Mouse (Mus musculus) forebrain, embryonic 10.5 days (tissue): Measurements from ENCODE around the gene Hrasls5. TPM values are rescaled to one million over a fixed set of nuclear protein-coding genes. Genes with fewer than 3 reads are reported as not detected.

Source experiments
- DNase-seq: peaks from one replicate; pipeline ENCODE4 v3.0.0-alpha.2; 2017; ENCODE audit warnings: low spot score; ENCODE audit errors: extremely low spot score
- H3K27ac ChIP-seq: fragments of 300-500 bp; sonication (generic); 2 replicates; pipeline ENCODE4 v1.5.1; 2016; ENCODE audit warnings: mild to moderate bottlenecking
- H3K27me3 ChIP-seq: fragments of 300-500 bp; sonication (generic); 2 replicates; pipeline ENCODE4 v1.6.1; 2016; ENCODE audit warnings: mild to moderate bottlenecking; ENCODE audit not compliant: poor library complexity, severe bottlenecking
- H3K36me3 ChIP-seq: fragments of 300-500 bp; sonication (generic); replicated peaks from 2 replicates; pipeline ENCODE4 v1.6.1; 2016; ENCODE audit warnings: mild to moderate bottlenecking, moderate library complexity
- H3K4me1 ChIP-seq: fragments of 300-500 bp; sonication (generic); 2 replicates; pipeline ENCODE4 v1.6.1; 2016
- H3K4me3 ChIP-seq: fragments of 300-500 bp; sonication (generic); 2 replicates; pipeline ENCODE4 v1.5.1; 2016; ENCODE audit warnings: mild to moderate bottlenecking, moderate library complexity
- H3K9me3 ChIP-seq: fragments of 300-500 bp; sonication (generic); 2 replicates; pipeline ENCODE4 v1.6.1; 2016; ENCODE audit warnings: mild to moderate bottlenecking, moderate library complexity
- WGBS: fragments of 180-500 bp; shearing (Covaris S2); methylation state at CpG from one replicate; pipeline ENCODE4 v1.1.7; 2016; 5-methylcytosine and 5-hydroxymethylcytosine counted together
- polyA plus RNA-seq: library from polyadenylated mRNA; unstranded; fragments of >200 nt; fragmentation: Nextera tagmentation; extraction: Ambion mirVana; gene quantifications from 2 replicates; pipeline ENCODE4 v1.2.1, GENCODE M21; 2016

Gene Hrasls5
- polyA plus RNA-seq, 1 experiment from 2014 or later: not detected

DNA sequence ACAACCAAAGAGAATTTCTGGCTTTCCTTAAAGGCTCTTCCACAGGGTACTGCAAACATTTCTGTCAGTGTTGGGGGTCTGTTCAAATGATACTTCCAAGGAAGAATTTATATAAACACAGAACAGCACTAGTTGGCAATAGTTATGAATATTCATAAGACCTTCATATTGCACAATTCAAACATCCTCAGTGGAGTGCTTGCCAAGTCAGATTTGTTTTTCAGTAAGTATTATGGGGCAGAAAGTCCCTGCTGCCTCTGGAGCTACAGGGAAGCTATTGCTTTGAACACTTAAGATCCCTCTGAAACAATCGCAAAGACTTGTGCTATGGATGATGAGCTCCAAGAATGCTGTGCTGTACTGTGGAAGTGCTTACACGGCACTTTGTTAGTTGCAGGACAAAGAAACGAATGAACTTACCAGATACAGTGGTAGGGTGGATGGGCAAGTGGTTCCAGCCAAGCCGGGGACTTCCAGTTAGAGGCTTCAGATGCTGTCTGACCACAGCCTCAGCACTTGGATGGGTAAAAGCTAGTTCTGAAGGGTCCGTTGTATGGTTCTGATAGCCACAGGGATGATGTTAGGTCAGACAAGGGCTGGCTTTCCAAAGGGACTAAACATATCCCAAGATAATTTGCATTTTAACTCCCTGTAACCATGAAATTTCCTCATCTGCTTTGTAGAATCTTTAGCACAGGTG is 4.0 kb downstream of the Hrasls5 start:
- no peak for DNase-seq
- WGBS: 86% methylated on average over 5 of the region's 5 CpGs

DNA sequence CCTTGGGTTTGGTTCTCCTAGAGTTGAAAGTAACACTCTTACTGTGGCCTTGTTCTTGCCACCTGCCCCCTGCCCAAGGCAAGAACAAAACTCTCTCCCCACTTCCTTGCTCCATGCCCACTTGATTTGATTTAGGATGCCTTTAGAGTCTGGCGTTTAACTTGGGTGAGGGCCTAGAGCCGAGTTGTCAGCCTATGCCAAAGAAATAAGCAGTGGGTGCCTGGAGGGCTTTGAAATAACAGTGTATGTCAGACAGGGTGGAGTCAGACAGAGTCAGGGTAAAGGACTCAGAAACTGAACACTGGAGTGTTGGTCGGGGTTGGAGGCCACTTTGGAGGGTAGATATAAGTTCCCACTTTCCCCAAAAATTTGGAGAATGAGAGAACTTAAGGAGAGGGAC is 4.7 kb downstream of the Hrasls5 start:
- WGBS: 65% methylated on average over 3 of the region's 3 CpGs
- peaks cover 6% of the 10 kb centered on the region for H3K4me1 ChIP-seq
- no peak for DNase-seq
- no peak overlapping the region for H3K27ac ChIP-seq
- H3K9me3 ChIP-seq: no peaks in the 10 kb centered on the region
- H3K27me3 ChIP-seq: peaks cover 25% of the 10 kb centered on the region
- H3K36me3 ChIP-seq: no peaks in the 10 kb centered on the region
- H3K4me3 ChIP-seq: no peak overlapping the region

More for the DNA sequence above, 4.0 kb downstream of the Hrasls5 start:
- Histone ChIP-seq H3K9me3 (no peaks in the 10 kb centered on the region), H3K4me3 (no peak overlapping the region), H3K4me1 (peaks cover 10% of the 10 kb centered on the region), H3K36me3 (no peaks in the 10 kb centered on the region), H3K27me3 (peaks cover 32% of the 10 kb centered on the region), H3K27ac (no peak overlapping the region)

DNA sequence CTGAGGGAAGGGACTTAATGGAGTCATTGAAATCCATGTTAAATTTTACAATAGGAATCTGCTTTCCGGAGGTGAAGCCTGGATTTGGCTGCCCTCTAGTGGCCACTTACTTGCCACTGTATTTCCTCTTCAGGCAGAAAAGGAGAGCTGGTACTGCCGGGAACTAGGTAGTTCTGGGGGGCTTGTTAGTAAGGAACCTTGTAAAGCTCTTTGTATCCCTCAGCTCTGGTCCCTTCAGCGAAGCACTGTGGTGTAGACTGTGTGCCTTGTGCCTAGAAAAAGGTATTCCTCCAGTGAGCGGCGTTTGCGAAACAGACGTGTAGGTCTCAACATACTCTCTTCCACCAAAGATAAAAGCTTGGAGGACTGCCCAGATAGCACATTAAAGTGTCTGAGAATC is 5.4 kb downstream of the Hrasls5 start:
- Histone ChIP-seq H3K9me3 (no peaks in the 10 kb centered on the region), H3K36me3 (no peaks in the 10 kb centered on the region), H3K4me3 (no peak overlapping the region), H3K27me3 (peaks cover 19% of the 10 kb centered on the region), H3K27ac (no peak overlapping the region), H3K4me1 (no peaks in the 10 kb centered on the region; the same call in 1 of the 2 replicates)
- peak; percentile 69 for DNase-seq
- WGBS: 45% methylated on average over 7 of the region's 7 CpGs

DNA sequence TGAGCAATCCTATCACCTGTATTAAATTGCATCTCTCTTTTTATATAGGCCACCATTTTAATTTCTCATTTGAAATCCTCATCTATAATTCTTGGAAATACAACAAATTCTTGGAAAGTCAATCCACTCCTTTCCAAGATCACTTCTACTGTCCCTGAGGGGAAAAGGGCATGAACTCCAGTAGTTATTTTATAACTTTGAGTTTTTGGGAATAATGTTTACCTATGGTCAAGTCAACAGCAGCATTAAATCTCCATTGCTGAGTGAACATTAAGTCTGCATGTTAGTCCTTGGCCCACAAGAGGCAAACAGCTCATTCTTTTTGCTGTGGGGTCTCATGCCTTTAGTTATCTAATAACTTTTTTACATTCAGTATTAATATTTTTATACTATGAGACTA is 20.7 kb downstream of the Hrasls5 start:
- H3K4me3 ChIP-seq: no peak overlapping the region
- H3K27me3 ChIP-seq: no peaks in the 10 kb centered on the region
- no peak for DNase-seq
- H3K27ac ChIP-seq: no peak overlapping the region
- no peaks in the 10 kb centered on the region for H3K36me3 ChIP-seq
- no peaks in the 10 kb centered on the region for H3K4me1 ChIP-seq
- no peaks in the 10 kb centered on the region for H3K9me3 ChIP-seq

DNA sequence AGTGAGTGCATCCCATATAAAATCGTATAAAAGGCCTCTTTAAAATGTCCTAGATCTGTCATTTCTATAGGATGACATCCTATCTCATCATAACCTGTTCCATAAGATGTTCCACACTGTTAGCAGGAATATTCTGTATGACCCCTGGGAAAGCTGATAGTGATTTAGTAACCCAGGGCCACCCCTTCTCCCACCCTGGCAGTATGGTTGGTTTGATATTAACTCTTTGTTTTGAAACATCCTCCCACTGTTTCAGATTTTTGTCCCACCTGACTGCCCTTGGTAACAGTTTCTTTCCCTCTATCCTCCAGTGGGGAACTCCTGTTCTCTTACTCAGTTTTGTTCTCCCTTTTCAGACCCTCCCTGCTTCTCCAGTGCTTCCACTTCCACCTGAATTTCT is 21.4 kb downstream of the Hrasls5 start:
- no peak overlapping the region for H3K4me3 ChIP-seq
- no peaks in the 10 kb centered on the region for H3K27me3 ChIP-seq
- 79% methylated on average over 1 of the region's 1 CpGs for WGBS
- no peak for DNase-seq
- H3K9me3 ChIP-seq: no peaks in the 10 kb centered on the region
- no peaks in the 10 kb centered on the region for H3K4me1 ChIP-seq
- no peaks in the 10 kb centered on the region for H3K36me3 ChIP-seq
- H3K27ac ChIP-seq: no peak overlapping the region

DNA sequence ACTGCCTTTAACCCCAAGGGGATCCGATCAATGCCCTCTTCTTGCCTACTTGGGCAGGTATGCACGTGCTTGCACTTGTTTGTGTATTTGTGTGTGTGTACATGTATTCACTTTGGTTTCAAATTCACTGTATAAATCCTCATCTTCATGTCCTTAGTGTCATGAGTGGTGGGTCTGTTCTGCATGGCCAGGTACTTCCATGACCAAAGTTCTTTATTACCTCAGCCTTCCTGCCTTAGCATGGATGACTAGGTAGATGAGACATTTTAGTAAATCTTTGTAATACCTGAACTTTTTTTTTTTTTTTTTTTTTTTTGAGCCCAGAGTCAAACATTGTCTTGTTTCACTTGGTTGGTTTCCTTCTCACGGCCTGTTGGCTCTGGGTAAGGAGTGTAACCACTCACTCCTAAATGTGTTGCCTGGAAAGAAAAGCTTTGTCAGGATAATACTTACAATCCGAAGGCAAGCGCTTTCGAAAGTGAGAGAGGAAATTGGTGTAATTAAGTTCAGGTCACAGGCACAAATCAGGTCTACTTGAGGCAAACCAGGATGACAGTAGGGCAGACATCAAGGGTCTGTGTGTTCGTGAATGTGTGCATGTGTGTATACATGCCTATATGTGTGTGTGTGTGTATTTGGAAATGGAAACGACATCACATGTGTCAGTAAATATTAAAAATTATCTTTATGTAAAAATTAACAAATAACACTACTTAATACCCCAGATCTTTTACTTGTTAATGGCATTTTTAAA is 36.7 kb downstream of the Hrasls5 start:
- Histone ChIP-seq H3K4me3 (no peak overlapping the region), H3K27ac (no peak overlapping the region), H3K9me3 (no peaks in the 10 kb centered on the region), H3K4me1 (no peaks in the 10 kb centered on the region), H3K36me3 (no peaks in the 10 kb centered on the region), H3K27me3 (no peaks in the 10 kb centered on the region)
- 89% methylated on average over 8 of the region's 8 CpGs for WGBS
- no peak for DNase-seq

DNA sequence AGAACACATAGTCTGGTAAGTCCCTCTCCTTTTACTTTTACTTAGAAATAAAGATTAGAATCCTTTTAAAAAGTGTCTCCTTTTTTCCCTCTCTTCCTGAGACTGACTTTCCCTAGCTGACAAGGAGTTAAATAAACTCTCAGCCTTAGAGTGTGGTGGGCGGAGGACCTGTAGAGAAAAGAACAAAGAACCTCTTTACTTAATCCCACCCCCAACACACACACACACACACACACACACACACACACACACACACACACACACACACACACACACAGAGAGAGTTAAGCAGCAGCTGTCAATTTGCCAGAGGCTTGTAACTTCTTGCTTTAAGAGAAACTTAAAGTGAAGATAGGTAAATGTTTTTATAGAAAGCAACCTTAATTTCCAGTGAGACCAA is 59.7 kb downstream of the Hrasls5 start:
- Histone ChIP-seq H3K27ac (no peak overlapping the region), H3K9me3 (no peaks in the 10 kb centered on the region; the same call in 1 of the 2 replicates), H3K4me1 (peaks cover 8% of the 10 kb centered on the region; the same call in 1 of the 2 replicates), H3K27me3 (no peaks in the 10 kb centered on the region), H3K36me3 (no peaks in the 10 kb centered on the region), H3K4me3 (no peak overlapping the region)
- WGBS: 6% methylated on average over 1 of the region's 1 CpGs
- no peak for DNase-seq

DNA sequence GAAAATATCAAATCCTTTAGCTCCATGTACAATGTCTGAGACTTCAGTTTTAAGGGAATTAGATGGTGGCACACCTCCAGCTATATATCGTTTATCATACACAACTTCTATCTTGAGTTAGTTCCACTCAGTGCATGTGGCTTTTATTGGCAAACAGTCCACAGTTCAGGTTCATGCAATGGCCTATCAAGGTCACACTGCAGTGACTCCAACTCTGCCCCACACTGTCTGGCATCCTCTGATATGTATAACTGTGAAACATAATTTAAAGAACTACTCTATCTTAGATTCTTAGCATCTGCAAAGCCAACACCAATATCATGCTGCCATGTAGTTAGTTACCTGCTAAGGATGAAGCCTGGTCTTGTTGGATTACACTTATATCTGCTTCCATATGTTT is 75.6 kb downstream of the Hrasls5 start:
- 95% methylated on average over 1 of the region's 1 CpGs for WGBS
- H3K4me1 ChIP-seq: no peaks in the 10 kb centered on the region
- no peak overlapping the region for H3K27ac ChIP-seq
- no peaks in the 10 kb centered on the region for H3K27me3 ChIP-seq
- H3K4me3 ChIP-seq: no peak overlapping the region
- H3K9me3 ChIP-seq: no peaks in the 10 kb centered on the region
- H3K36me3 ChIP-seq: no peaks in the 10 kb centered on the region
- DNase-seq: no peak

Other genes with a start within 250 kb of the Hrasls5 start
- gene Spindoc, start 229.5 kb upstream of the Hrasls5 start, polyA plus RNA-seq: 44.5 and 45.0 TPM in 2 replicates
- gene 2700081O15Rik, start 194.9 kb upstream of the Hrasls5 start, polyA plus RNA-seq: 5.2 TPM in 2 replicates
- gene Rtn3, start 129.3 kb upstream of the Hrasls5 start, polyA plus RNA-seq: 237 and 242 TPM in 2 replicates
- gene Atl3, start 118.5 kb upstream of the Hrasls5 start, polyA plus RNA-seq: 7.3 and 7.8 TPM in 2 replicates
- 5.7 and 6.9 TPM in 2 replicates for gene Pla2g16, start 55.1 kb upstream of the Hrasls5 start, polyA plus RNA-seq
- gene Lgals12, start 5.3 kb upstream of the Hrasls5 start, polyA plus RNA-seq: 0.11 and 0.14 TPM in 2 replicates
- not detected in 2 replicates for gene Slc22a19, start 98.8 kb downstream of the Hrasls5 start, polyA plus RNA-seq
- not detected in 2 replicates for gene Slc22a26, start 190.1 kb downstream of the Hrasls5 start, polyA plus RNA-seq